Mouse (Mus musculus) stomach, embryonic 15.5 days (tissue): Measurements from ENCODE around the gene Ndufs8. TPM values are rescaled to one million over a fixed set of nuclear protein-coding genes. Genes with fewer than 3 reads are reported as not detected.

ENCODE experiments used
- ATAC-seq: fragments of 200-750 bp; cut with Nextera tagmentation; 2 replicates; pipeline ENCODE4 v1.8.0; 2017; ENCODE audit warnings: low read depth, moderate number of reproducible peaks, moderate TSS enrichment; ENCODE audit not compliant: insufficient read depth, low FRiP score
- H3K27ac ChIP-seq: fragments of 300-500 bp; sonication (generic); 2 replicates; pipeline ENCODE4 v1.5.1; 2015; ENCODE audit warnings: mild to moderate bottlenecking, inconsistent platforms
- H3K27me3 ChIP-seq: fragments of 300-500 bp; sonication (generic); replicated peaks from 2 replicates; pipeline ENCODE4 v1.6.1; 2015; ENCODE audit warnings: inconsistent platforms
- H3K36me3 ChIP-seq: fragments of 300-500 bp; sonication (generic); 2 replicates; pipeline ENCODE4 v1.6.1; 2015; ENCODE audit warnings: inconsistent platforms
- H3K4me1 ChIP-seq: fragments of 300-500 bp; sonication (generic); 2 replicates; pipeline ENCODE4 v1.6.1; 2015; ENCODE audit warnings: inconsistent platforms
- H3K4me2 ChIP-seq: fragments of 300-500 bp; sonication (generic); 2 replicates; pipeline ENCODE4 v1.6.1; 2015; ENCODE audit warnings: mild to moderate bottlenecking, inconsistent platforms
- H3K4me3 ChIP-seq: fragments of 300-500 bp; sonication (generic); replicated peaks from 2 replicates; pipeline ENCODE4 v1.5.1; 2015; ENCODE audit warnings: inconsistent platforms
- H3K9ac ChIP-seq: fragments of 300-500 bp; sonication (generic); 2 replicates; pipeline ENCODE4 v1.6.1; 2015; ENCODE audit warnings: inconsistent platforms
- H3K9me3 ChIP-seq: fragments of 300-500 bp; sonication (generic); 2 replicates; pipeline ENCODE4 v1.6.1; 2016; ENCODE audit warnings: inconsistent platforms
- WGBS: fragments of 180-500 bp; shearing (Covaris S2); methylation state at CpG from one replicate; pipeline ENCODE4 v1.1.7; 2015; 5-methylcytosine and 5-hydroxymethylcytosine counted together
- polyA plus RNA-seq: library from polyadenylated mRNA; unstranded; fragments of >200 nt; fragmentation: Nextera tagmentation; extraction: Ambion mirVana; gene quantifications from 2 replicates; pipeline ENCODE4 v1.2.1, GENCODE M21; 2015

The Ndufs8 gene
- polyA plus RNA-seq, 1 experiment from 2014 or later = 320 TPM

- Histone ChIP-seq H3K4me1 (0 out of 2 replicates have a peak, but pooled peaks cover 6% of the 10 kb centered on the region), H3K9ac (no peak overlapping the region), H3K36me3 (no peaks in the 10 kb centered on the region), H3K27ac (no peak overlapping the region), H3K9me3 (no peaks in the 10 kb centered on the region), H3K4me3 (no peak overlapping the region), H3K27me3 (no peaks in the 10 kb centered on the region), H3K4me2 (no peak overlapping the region)
- 74% methylated on average over 3 of the region's 3 CpGs for WGBS
- ATAC-seq = no peak
These were observed 35.2 kb upstream of the Ndufs8 start for GRCm38 (mm10) chr19:3947813-3948212.

- no peaks in the 10 kb centered on the region for H3K27me3 ChIP-seq
- H3K27ac ChIP-seq = no peak overlapping the region
- H3K4me2 ChIP-seq = no peak overlapping the region
- H3K9ac ChIP-seq = no peak overlapping the region
- H3K4me3 ChIP-seq = no peak overlapping the region
- no peaks in the 10 kb centered on the region for H3K9me3 ChIP-seq
- H3K36me3 ChIP-seq = no peaks in the 10 kb centered on the region
- ATAC-seq = peak; percentile 42; the same call in 1 of the 2 replicates
- 19% methylated on average over 2 of the region's 2 CpGs for WGBS
- 0 out of 2 replicates have a peak, but pooled peaks cover 6% of the 10 kb centered on the region for H3K4me1 ChIP-seq
These were observed 34.1 kb upstream of the Ndufs8 start for GRCm38 (mm10) chr19:3946715-3947114.

GRCm38 (mm10) chr19:3945872-3946564 is 33.4 kb upstream of the Ndufs8 start:
- H3K27me3 ChIP-seq = no peaks in the 10 kb centered on the region
- no peak for ATAC-seq
- H3K9ac ChIP-seq = no peak overlapping the region
- WGBS = 26% methylated on average over 10 of the region's 10 CpGs
- no peak overlapping the region for H3K27ac ChIP-seq
- 0 out of 2 replicates have a peak, but pooled peaks cover 6% of the 10 kb centered on the region for H3K4me1 ChIP-seq
- no peak overlapping the region for H3K4me3 ChIP-seq
- H3K36me3 ChIP-seq = no peaks in the 10 kb centered on the region
- H3K9me3 ChIP-seq = no peaks in the 10 kb centered on the region
- no peak overlapping the region for H3K4me2 ChIP-seq

- Histone ChIP-seq H3K4me1 (0 out of 2 replicates have a peak, but pooled peaks cover 6% of the 10 kb centered on the region), H3K4me2 (peak overlapping the region; percentile 41), H3K4me3 (peak overlapping the region; percentile 19; the same call in 1 of the 2 replicates), H3K36me3 (no peaks in the 10 kb centered on the region), H3K27ac (no peak overlapping the region), H3K27me3 (no peaks in the 10 kb centered on the region), H3K9ac (no peak overlapping the region), H3K9me3 (no peaks in the 10 kb centered on the region)
- ATAC-seq = 0 out of 2 replicates have a peak, but pooled peaks have one; percentile 70
- 19% methylated on average over 27 of the region's 27 CpGs for WGBS
These were observed 30.6 kb upstream of the Ndufs8 start for GRCm38 (mm10) chr19:3942986-3943735.

- no peak overlapping the region for H3K27ac ChIP-seq
- WGBS = 80% methylated on average over 7 of the region's 7 CpGs
- H3K4me3 ChIP-seq = no peak overlapping the region
- H3K9ac ChIP-seq = no peak overlapping the region
- no peaks in the 10 kb centered on the region for H3K27me3 ChIP-seq
- no peaks in the 10 kb centered on the region for H3K9me3 ChIP-seq
- H3K4me2 ChIP-seq = no peak overlapping the region
- H3K36me3 ChIP-seq = no peaks in the 10 kb centered on the region
- H3K4me1 ChIP-seq = 0 out of 2 replicates have a peak, but pooled peaks cover 6% of the 10 kb centered on the region
- ATAC-seq = no peak; the same call in 1 of the 2 replicates
These were observed 29.7 kb upstream of the Ndufs8 start for GRCm38 (mm10) chr19:3942315-3942714.

GRCm38 (mm10) chr19:3935896-3936850 is 23.6 kb upstream of the Ndufs8 start:
- H3K4me3 ChIP-seq = peak overlapping the region; percentile 51
- no peak overlapping the region for H3K27ac ChIP-seq
- no peaks in the 10 kb centered on the region for H3K36me3 ChIP-seq
- no peak for ATAC-seq
- H3K9me3 ChIP-seq = no peaks in the 10 kb centered on the region
- H3K27me3 ChIP-seq = no peaks in the 10 kb centered on the region
- H3K9ac ChIP-seq = peak overlapping the region; percentile 38
- peak overlapping the region; percentile 91 for H3K4me2 ChIP-seq
- H3K4me1 ChIP-seq = peaks cover 14% of the 10 kb centered on the region
- 7% methylated on average over 22 of the region's 22 CpGs for WGBS

- peak within 1 kb of the TSS; percentile 91 for H3K4me2 ChIP-seq
- no peaks in the 10 kb centered on the region for H3K27me3 ChIP-seq
- peak; percentile 80 for ATAC-seq
- peak within 1 kb of the TSS; percentile 38 for H3K9ac ChIP-seq
- H3K4me1 ChIP-seq = peaks cover 20% of the 10 kb centered on the region
- H3K36me3 ChIP-seq = no peaks in the 10 kb centered on the region
- no peaks in the 10 kb centered on the region for H3K9me3 ChIP-seq
- peak within 1 kb of the TSS; percentile 51 for H3K4me3 ChIP-seq
- 0 out of 2 replicates have a peak within 1 kb of the TSS, but pooled peaks have one; percentile 31 for H3K27ac ChIP-seq
- WGBS = 7% methylated on average over 42 of the region's 42 CpGs
These were observed 22.7 kb upstream of the Ndufs8 start, which contains the start of gene Unc93b1 for GRCm38 (mm10) chr19:3935032-3935895. Gene Unc93b1, plus strand, starts transcription at chr19:3935186.

GRCm38 (mm10) chr19:3931716-3932115 is 19.1 kb upstream of the Ndufs8 start:
- Histone ChIP-seq H3K9ac (no peak overlapping the region), H3K9me3 (no peaks in the 10 kb centered on the region), H3K4me3 (no peak overlapping the region), H3K27me3 (no peaks in the 10 kb centered on the region), H3K27ac (no peak overlapping the region), H3K36me3 (no peaks in the 10 kb centered on the region), H3K4me1 (peaks cover 32% of the 10 kb centered on the region), H3K4me2 (no peak overlapping the region)
- 89% methylated on average over 9 of the region's 9 CpGs for WGBS
- no peak for ATAC-seq

GRCm38 (mm10) chr19:3930262-3931057 is 17.9 kb upstream of the Ndufs8 start:
- H3K4me3 ChIP-seq = no peak overlapping the region
- 64% methylated on average over 21 of the region's 21 CpGs for WGBS
- H3K4me1 ChIP-seq = peaks cover 24% of the 10 kb centered on the region
- peak overlapping the region; percentile 73 for H3K27ac ChIP-seq
- H3K9ac ChIP-seq = no peak overlapping the region
- H3K27me3 ChIP-seq = no peaks in the 10 kb centered on the region
- H3K36me3 ChIP-seq = no peaks in the 10 kb centered on the region
- ATAC-seq = no peak
- no peak overlapping the region for H3K4me2 ChIP-seq
- no peaks in the 10 kb centered on the region for H3K9me3 ChIP-seq
